Mouse (Mus musculus) limb, embryonic 10.5 days (tissue): Measurements from ENCODE around the gene Apol7b. TPM values are rescaled to one million over a fixed set of nuclear protein-coding genes. Genes with fewer than 3 reads are reported as not detected.
A peak's percentile ranks its signal among the peaks of the same experiment; 100 is the strongest.
"Not testable (repeated sequence)": the region's sequence is repeated elsewhere in the genome, so short reads cannot be mapped to it uniquely, and the experiment has no call there.

Experiments
- DNase-seq: peaks from one replicate; pipeline ENCODE4 v3.0.0-alpha.2; 2017; ENCODE audit warnings: low spot score
- H3K27ac ChIP-seq: fragments of 300-500 bp; sonication (generic); 2 replicates; pipeline ENCODE4 v1.5.1; 2016; ENCODE audit warnings: mild to moderate bottlenecking
- H3K27me3 ChIP-seq: fragments of 300-500 bp; sonication (generic); 2 replicates; pipeline ENCODE4 v1.6.1; 2016; ENCODE audit warnings: low read depth, mild to moderate bottlenecking; ENCODE audit not compliant: poor library complexity, severe bottlenecking
- H3K36me3 ChIP-seq: fragments of 300-500 bp; sonication (generic); 2 replicates; pipeline ENCODE4 v1.6.1; 2016; ENCODE audit warnings: mild to moderate bottlenecking, moderate library complexity
- H3K4me1 ChIP-seq: fragments of 300-500 bp; sonication (generic); 2 replicates; pipeline ENCODE4 v1.6.1; 2016
- H3K4me3 ChIP-seq: fragments of 300-500 bp; sonication (generic); 2 replicates; pipeline ENCODE4 v1.5.1; 2016; ENCODE audit warnings: mild to moderate bottlenecking, moderate library complexity
- H3K9me3 ChIP-seq: fragments of 300-500 bp; sonication (generic); replicated peaks from 2 replicates; pipeline ENCODE4 v1.6.1; 2016; ENCODE audit warnings: mild to moderate bottlenecking
- WGBS: fragments of 180-500 bp; shearing (Covaris S2); methylation state at CpG from one replicate; pipeline ENCODE4 v1.1.7; 2016; 5-methylcytosine and 5-hydroxymethylcytosine counted together
- polyA plus RNA-seq: library from polyadenylated mRNA; unstranded; fragments of >200 nt; fragmentation: Nextera tagmentation; extraction: Ambion mirVana; gene quantifications from 2 replicates; pipeline ENCODE4 v1.2.1, GENCODE M21; 2016

Apol7b gene
- polyA plus RNA-seq, 1 experiment from 2014 or later: not detected

DNA sequence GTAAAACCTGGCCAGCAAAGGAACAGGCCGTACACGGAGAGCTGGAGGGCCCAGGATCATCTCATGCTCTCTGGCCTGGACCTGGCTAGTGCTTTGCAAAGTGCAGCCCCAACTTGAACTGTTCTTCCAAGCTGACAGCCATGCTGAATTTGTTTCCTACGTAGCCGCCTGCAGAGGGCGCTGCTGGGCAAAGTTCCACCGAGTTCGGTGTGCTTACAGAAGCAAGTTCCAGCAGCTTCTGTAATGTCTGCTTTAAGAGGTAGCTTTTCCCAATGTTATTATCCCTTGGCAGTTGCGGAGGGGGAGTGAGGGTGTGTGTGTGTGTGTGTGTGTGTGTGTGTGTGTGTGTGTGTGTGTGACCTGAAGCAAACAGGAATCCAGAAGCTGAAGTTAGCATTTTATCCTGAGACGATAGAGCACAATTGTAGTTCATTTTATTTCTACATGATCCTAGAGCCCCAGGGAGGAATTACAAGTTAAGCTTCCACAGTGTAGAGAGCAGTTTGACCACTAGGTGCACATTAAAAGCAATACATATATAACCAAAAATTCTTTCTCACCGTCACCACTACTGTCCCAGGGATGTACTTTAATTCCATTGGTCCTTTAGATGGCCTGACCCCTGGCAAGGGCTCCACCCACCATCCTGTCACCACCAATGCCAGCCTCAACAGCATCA lies 30.5 kb downstream of the Apol7b start:
- 16% methylated on average over 5 of the region's 10 CpGs for WGBS
- H3K36me3 ChIP-seq: not testable (repeated sequence)

GRCm38 (mm10) chr15:77415653-77416052 lies 31.6 kb downstream of the Apol7b start:
- H3K36me3 ChIP-seq, H3K9me3 ChIP-seq, H3K4me1 ChIP-seq, H3K4me3 ChIP-seq, H3K27me3 ChIP-seq, DNase-seq, H3K27ac ChIP-seq: not testable (repeated sequence)
- WGBS: 67% methylated on average over 2 of the region's 2 CpGs

More for the DNA sequence above, 30.5 kb downstream of the Apol7b start:
- not testable (repeated sequence) for H3K4me1 ChIP-seq, H3K27me3 ChIP-seq, H3K4me3 ChIP-seq, H3K27ac ChIP-seq, DNase-seq, H3K9me3 ChIP-seq

DNA sequence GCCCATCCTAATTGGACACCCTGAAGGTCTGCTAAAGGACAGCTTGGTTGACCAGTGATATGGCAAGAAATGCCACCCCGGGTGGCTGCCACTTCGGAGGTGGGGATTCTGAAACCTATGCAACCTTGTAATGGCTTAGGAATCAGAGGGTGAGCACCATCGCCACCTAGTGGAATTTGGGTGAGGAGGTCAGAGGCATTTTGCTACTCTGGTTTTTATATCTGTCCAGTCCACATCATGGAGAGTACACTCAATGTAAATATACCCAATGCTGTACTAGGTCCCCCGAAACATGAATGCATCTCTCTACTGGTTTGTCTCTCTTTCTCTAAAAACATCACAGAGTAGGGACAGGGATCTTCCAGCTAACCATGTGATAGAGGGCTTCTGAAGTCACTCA lies 34.6 kb downstream of the Apol7b start:
- H3K27me3 ChIP-seq, H3K9me3 ChIP-seq, H3K4me1 ChIP-seq, DNase-seq, H3K4me3 ChIP-seq, H3K27ac ChIP-seq, H3K36me3 ChIP-seq: not testable (repeated sequence)
- 32% methylated on average over 4 of the region's 4 CpGs for WGBS

DNA sequence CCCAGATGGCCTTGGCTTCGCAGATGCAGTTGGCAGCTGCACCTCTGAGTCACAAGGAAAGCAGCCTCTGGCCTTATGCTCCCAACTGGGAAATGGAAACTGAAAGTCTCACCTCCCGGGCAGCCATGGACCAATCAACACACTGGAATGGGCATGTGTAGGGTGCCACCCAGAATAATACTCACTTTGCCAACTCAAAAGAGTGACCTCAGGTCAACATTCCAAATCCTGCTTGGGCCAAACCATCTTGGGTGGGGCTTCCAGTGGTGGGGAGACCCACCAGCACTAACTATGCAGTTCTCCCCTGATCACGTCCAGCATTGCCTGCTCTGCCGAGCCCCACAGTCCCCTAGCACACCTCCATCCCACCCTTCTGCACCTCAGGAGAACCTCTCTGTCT lies 36.3 kb downstream of the Apol7b start, which contains the start of gene Apol9a:
Gene Apol9a (minus strand): TSS at position 101 of the 400 bp plus-strand sequence.
- H3K4me3 ChIP-seq, H3K4me1 ChIP-seq, H3K9me3 ChIP-seq, H3K36me3 ChIP-seq, DNase-seq, H3K27ac ChIP-seq, H3K27me3 ChIP-seq: not testable (repeated sequence)
- WGBS: 87% methylated on average over 1 of the region's 4 CpGs

DNA sequence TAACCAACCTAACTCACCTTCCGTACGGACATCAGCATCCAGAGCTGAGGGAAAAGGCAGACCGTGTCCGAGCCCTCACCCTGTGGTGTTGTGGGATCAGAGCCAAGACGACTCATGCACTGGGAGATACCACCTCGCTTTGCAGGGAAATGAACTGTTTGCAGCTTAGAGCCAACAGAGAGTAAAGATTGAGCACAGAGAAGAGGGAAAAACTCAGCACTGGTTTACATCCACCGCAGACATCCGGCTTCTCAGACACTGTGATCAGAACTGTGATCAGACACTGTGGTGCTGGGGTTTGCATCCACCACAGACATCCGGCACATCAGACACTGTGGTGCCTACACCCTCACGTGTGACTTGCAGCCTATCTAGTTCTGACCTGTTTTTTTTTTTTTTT lies 40.9 kb downstream of the Apol7b start:
- H3K4me3 ChIP-seq, H3K27ac ChIP-seq, H3K4me1 ChIP-seq, H3K9me3 ChIP-seq, H3K36me3 ChIP-seq, DNase-seq, H3K27me3 ChIP-seq: not testable (repeated sequence)
- 92% methylated on average over 10 of the region's 10 CpGs for WGBS

GRCm38 (mm10) chr15:77399027-77399426 lies 48.3 kb downstream of the Apol7b start, which contains the start of gene Apol7a:
Gene Apol7a, minus strand, starts transcription at chr15:77399110.
- not testable (repeated sequence) for H3K9me3 ChIP-seq, H3K4me3 ChIP-seq, H3K36me3 ChIP-seq, H3K27ac ChIP-seq, H3K27me3 ChIP-seq, H3K4me1 ChIP-seq
- WGBS: 61% methylated on average over 9 of the region's 9 CpGs
- peak; percentile 34 for DNase-seq

- H3K4me3 ChIP-seq, H3K36me3 ChIP-seq, H3K27me3 ChIP-seq, H3K27ac ChIP-seq, H3K9me3 ChIP-seq, DNase-seq, H3K4me1 ChIP-seq: not testable (repeated sequence)
- 86% methylated on average over 11 of the region's 11 CpGs for WGBS
These were observed 49.7 kb downstream of the Apol7b start for GRCm38 (mm10) chr15:77397450-77398132.

GRCm38 (mm10) chr15:77393832-77394231 lies 53.5 kb downstream of the Apol7b start:
- H3K36me3 ChIP-seq, H3K4me1 ChIP-seq, H3K27ac ChIP-seq, H3K27me3 ChIP-seq, DNase-seq, H3K4me3 ChIP-seq, H3K9me3 ChIP-seq: not testable (repeated sequence)
- 63% methylated on average over 3 of the region's 3 CpGs for WGBS

DNA sequence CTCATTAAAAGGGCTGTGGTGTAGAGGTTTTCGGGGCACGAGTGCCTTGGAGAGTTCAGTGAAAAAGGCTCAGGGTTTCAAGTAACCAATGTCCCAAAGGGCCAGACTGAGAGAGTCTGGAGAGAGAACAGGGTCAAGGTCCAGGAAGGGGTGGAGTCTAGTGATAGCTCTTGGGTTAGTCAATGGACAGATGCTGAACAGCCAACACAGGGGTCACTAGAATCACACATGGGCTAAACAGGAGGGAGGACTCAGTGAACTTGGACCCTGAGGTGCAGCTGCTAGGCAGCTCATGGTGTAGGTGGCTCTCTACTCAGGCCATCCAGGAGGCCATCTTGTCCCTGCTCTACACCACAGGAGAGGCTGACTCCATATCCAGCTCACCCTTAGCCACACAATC lies 59.8 kb downstream of the Apol7b start:
- no peaks in the 10 kb centered on the region for H3K36me3 ChIP-seq
- no peaks in the 10 kb centered on the region for H3K9me3 ChIP-seq
- H3K4me3 ChIP-seq: no peak overlapping the region
- H3K4me1 ChIP-seq: no peaks in the 10 kb centered on the region
- no peak for DNase-seq
- H3K27me3 ChIP-seq: no peaks in the 10 kb centered on the region
- H3K27ac ChIP-seq: no peak overlapping the region
- WGBS: 91% methylated on average over 2 of the region's 2 CpGs

DNA sequence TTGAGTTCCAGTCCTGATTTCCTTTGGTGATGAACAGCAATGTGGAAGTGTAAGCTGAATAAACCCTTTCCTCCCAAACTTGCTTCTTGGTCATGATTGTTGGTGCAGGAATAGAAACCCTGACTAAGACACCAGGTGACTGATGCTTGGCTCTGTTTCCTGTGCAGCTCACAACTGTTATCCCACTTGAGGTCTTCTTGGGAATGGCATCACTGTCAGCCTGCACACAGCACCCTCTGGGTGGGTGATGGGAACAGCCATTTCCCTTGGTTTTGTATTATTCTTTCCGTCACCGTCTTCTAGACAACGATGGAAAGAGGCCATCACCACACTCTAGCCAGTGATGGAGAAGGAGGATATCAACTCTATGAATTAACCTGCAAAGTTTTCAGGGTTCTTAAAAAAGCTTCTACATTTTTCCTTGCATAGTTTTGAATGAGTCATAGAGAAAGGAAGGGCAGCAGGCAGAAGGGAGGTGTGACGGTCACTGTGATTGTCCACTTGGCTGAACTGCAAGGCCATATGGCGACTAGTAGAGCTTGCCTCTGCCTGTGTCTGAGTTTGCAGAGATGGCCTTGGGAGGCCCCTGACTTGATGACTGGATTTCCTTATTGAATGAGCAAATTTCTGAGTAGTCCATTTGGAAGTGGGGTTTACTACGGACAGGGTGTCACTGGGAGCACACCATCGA lies 62.8 kb downstream of the Apol7b start:
- H3K4me1 ChIP-seq: no peaks in the 10 kb centered on the region
- H3K27ac ChIP-seq: no peak overlapping the region
- H3K36me3 ChIP-seq: no peaks in the 10 kb centered on the region
- no peaks in the 10 kb centered on the region for H3K27me3 ChIP-seq
- no peak for DNase-seq
- H3K9me3 ChIP-seq: no peaks in the 10 kb centered on the region
- no peak overlapping the region for H3K4me3 ChIP-seq
- WGBS: 95% methylated on average over 7 of the region's 7 CpGs

DNA sequence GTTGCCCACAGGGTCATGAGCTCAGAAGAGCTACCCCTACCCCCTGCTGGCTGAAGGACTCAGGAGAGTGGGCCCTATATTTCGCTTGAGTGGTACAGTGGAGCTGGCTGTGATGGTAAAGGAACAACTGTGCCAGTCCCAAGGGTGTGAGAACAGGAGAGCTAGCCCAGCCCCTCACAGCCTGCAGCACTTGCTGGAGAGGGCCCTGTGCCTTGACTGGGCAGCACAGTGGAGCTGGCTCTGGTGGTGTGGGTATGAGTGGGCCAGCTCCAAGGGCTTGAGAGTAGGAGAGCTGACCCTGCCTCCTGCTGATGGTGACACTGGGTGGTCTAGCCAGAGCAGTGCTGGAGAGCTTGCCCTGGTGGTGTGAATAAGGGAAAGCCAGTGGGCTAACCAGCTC lies 64.4 kb downstream of the Apol7b start:
- Histone ChIP-seq H3K4me1 (no peaks in the 10 kb centered on the region), H3K27me3 (no peaks in the 10 kb centered on the region), H3K9me3 (no peaks in the 10 kb centered on the region), H3K4me3 (no peak overlapping the region), H3K27ac (no peak overlapping the region), H3K36me3 (no peaks in the 10 kb centered on the region)
- WGBS: 63% methylated on average over 1 of the region's 1 CpGs
- no peak for DNase-seq

GRCm38 (mm10) chr15:77382271-77382850 lies 64.9 kb downstream of the Apol7b start:
- no peaks in the 10 kb centered on the region for H3K27me3 ChIP-seq
- WGBS: 85% methylated on average over 11 of the region's 11 CpGs
- no peak overlapping the region for H3K27ac ChIP-seq
- no peak overlapping the region for H3K4me3 ChIP-seq
- no peak for DNase-seq
- H3K4me1 ChIP-seq: no peaks in the 10 kb centered on the region
- no peaks in the 10 kb centered on the region for H3K36me3 ChIP-seq
- H3K9me3 ChIP-seq: no peaks in the 10 kb centered on the region

DNA sequence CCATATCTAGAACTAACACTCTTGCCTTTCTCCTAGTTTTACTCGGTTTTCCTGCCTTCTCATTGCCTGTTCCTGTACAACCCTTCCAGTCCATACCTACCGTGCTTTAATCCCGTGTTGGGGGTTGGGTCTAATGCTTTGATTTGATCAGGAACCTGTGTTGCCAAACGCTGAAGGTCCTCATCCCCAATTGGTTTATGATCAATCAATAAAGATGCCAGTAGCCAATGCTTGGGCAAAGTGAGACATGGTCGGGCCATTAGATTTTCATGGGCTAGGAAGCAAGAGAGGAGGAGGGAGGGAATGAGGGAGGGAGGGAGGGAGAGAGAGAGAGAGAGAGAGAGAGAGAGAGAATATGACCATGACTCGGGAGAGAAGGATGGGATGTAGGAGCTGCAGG lies 65.8 kb downstream of the Apol7b start:
- H3K27ac ChIP-seq: no peak overlapping the region
- H3K36me3 ChIP-seq: no peaks in the 10 kb centered on the region
- no peak for DNase-seq
- no peaks in the 10 kb centered on the region for H3K9me3 ChIP-seq
- no peak overlapping the region for H3K4me3 ChIP-seq
- no peaks in the 10 kb centered on the region for H3K27me3 ChIP-seq
- no peaks in the 10 kb centered on the region for H3K4me1 ChIP-seq
- 79% methylated on average over 6 of the region's 6 CpGs for WGBS
